7 mouse cellular contexts compared by ENCODE assay signal in the genomic region with DNA sequence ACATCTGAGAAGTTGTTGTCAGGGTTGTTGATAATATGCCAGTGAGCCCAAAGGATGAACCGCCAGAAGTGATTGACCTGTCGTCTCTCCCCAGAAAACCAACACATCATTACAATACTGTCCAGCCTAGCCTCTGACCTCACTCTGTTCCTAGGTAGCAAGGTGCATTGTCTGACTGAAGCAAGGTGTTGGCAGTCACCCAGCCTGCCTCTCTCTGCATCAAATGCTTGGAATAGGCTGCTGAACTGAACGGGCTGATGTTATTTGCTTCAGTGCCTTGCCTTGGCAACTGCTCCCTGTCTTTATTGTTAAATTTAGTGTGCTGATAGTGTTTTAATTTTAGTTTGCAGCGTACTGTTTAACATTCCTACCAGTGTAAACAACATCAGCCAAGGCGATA. TPM values are rescaled to one million over a fixed set of nuclear protein-coding genes. Genes with fewer than 3 reads are reported as not detected.
A peak's percentile ranks its signal among the peaks of the same experiment; 100 is the strongest.
DNase-seq lines count a peak whose midpoint lies in the region; ATAC-seq and TF ChIP-seq lines count a peak whose summit lies in the region.

No protein-coding gene starts in this region.

- TF ChIP-seq POLR2A in brain, embryonic 14.5 days (IDR thresholded peaks at IDR 0.05; ENCODE audit: borderline replicate concordance, extremely low read depth, insufficient read depth, insufficient read length, poor library complexity, severe bottlenecking): no peak

- peak; percentile 55; the same call in 1 of the 2 replicates for ATAC-seq in heart, embryonic 15.5 days (replicated peaks; ENCODE audit: insufficient number of reproducible peaks, insufficient read depth, low FRiP score, low read depth)

- H3K9ac ChIP-seq in heart, embryonic 15.5 days: no peak overlapping the region

- peak; percentile 81 for DNase-seq in brain, embryonic 14.5 days (ENCODE audit: low read depth)
- DNase-seq in cerebellum, adult 18-20 months: peak; percentile 51 to 57
- DNase-seq in left cerebral cortex, postnatal 4 days: peak; percentile 50
- DNase-seq in spleen, postnatal 36 days (ENCODE audit: low spot score in 2 of 2): no peak
- DNase-seq in embryo, embryonic 10 days (ENCODE audit: low spot score): no peak
- DNase-seq in lung, postnatal 25 days (ENCODE audit: low spot score): no peak

- H3K4me2 ChIP-seq in heart, embryonic 15.5 days: peak overlapping the region; percentile 45

- TF ChIP-seq CTCF in brain, embryonic 14.5 days (IDR thresholded peaks at IDR 0.05; ENCODE audit: borderline replicate concordance, extremely low read depth, insufficient read depth, insufficient read length): no peak

- H3K27me3 ChIP-seq in heart, embryonic 15.5 days: no peaks in the 10 kb centered on the region

- no peak overlapping the region for H3K27ac ChIP-seq in heart, embryonic 15.5 days

- intact Hi-C loops in left cerebral cortex, postnatal 4 days (cut with DNase I): no loop called here

- WGBS in heart, embryonic 15.5 days: 20% methylated on average over 5 of the region's 5 CpGs

- peaks cover 6% of the 10 kb centered on the region for H3K4me1 ChIP-seq in heart, embryonic 15.5 days (replicated peaks)

- H3K9me3 ChIP-seq in heart, embryonic 15.5 days (replicated peaks): no peaks in the 10 kb centered on the region

- H3K4me3 ChIP-seq in heart, embryonic 15.5 days: peak overlapping the region; percentile 23

- no peaks in the 10 kb centered on the region for H3K36me3 ChIP-seq in heart, embryonic 15.5 days

RNA-seq across cellular contexts. Expression of a gene that starts 51.0 kb away (rescaled TPM):
- polyA plus RNA-seq in brain, embryonic 14.5 days (2012; rRNA removed): 28.6 and 43.7 TPM in 2 replicates
- polyA plus RNA-seq in heart, embryonic 15.5 days (2015; fragmentation: Nextera tagmentation; extraction: Ambion mirVana): 0.64 and 1.2 TPM in 2 replicates
- 100 to 1,000 TPM; 138 to 149 TPM for total RNA-seq in left cerebral cortex, postnatal 4 days (2021)

Comparison
In these comparisons a context has a peak if more than half of its experiments do, and no peak if none do; other contexts are left out.
1. DNase-seq: peak in brain, embryonic 14.5 days (single experiment), cerebellum, adult 18-20 months (2 of 2) and left cerebral cortex, postnatal 4 days (single experiment); none in spleen, postnatal 36 days (0 of 2), embryo, embryonic 10 days (single experiment) and lung, postnatal 25 days (single experiment).
2. RNA of a gene that starts 51.0 kb away (polyA plus RNA-seq): 28.6 to 43.7 TPM in brain, embryonic 14.5 days; 0.64 to 1.2 TPM in heart, embryonic 15.5 days; every median in the first group is over 10 times any median in the second.